Mouse (Mus musculus): ENCODE results near the gene Ociad1. TPM values are rescaled to one million over a fixed set of nuclear protein-coding genes. Genes with fewer than 3 reads are reported as not detected.

Gene Ociad1
- polyA plus RNA-seq, 1 experiment = 291 TPM

DNA sequence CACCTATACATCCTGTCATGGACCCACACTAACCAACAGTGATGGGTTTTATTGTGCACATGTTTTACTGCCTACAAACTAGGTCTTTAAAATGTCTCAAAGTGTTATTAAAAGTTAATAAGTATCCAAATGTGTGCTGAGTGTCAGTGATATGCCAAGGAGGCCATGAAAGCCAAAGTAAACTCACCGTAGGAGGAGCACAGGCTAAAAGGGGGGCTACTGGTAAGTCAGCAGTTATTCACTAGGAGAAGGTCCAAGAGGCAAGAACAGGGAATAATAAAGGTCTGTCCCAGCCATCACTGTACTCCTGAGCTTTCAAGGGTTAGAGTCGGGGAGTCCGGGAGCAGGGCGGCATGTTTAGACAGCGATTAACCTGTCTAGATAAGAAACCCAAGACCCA is 43.9 kb downstream of the Ociad1 start:
- Histone ChIP-seq H3K4me1 (ENCODE audit: control insufficient read depth, insufficient read depth, low read length) (no peaks in the 10 kb centered on the region), H3K27ac (ENCODE audit: insufficient read depth, low read length) (no peak overlapping the region), H3K4me3 (ENCODE audit: low read depth, low read length) (no peak overlapping the region), H3K36me3 (ENCODE audit: control insufficient read depth, insufficient read depth, low read length, poor library complexity, severe bottlenecking) (no peaks in the 10 kb centered on the region), H3K9me3 (replicated peaks; ENCODE audit: control insufficient read depth, insufficient read depth, low read length, poor library complexity, severe bottlenecking) (no peaks in the 10 kb centered on the region), H3K27me3 (ENCODE audit: control insufficient read depth, insufficient read depth, low read length, poor library complexity, severe bottlenecking) (no peaks in the 10 kb centered on the region), H3K9ac (ENCODE audit: low read depth, poor library complexity, severe bottlenecking) (no peak overlapping the region)
- TF ChIP-seq POLR2A (IDR thresholded peaks at IDR 0.05; ENCODE audit: insufficient read depth, low read length) (no peak), CTCF (IDR thresholded peaks at IDR 0.05; ENCODE audit: low read depth, low read length) (no peak), EP300 (IDR thresholded peaks at IDR 0.05; ENCODE audit: insufficient read depth, low read depth, low read length) (no peak)

DNA sequence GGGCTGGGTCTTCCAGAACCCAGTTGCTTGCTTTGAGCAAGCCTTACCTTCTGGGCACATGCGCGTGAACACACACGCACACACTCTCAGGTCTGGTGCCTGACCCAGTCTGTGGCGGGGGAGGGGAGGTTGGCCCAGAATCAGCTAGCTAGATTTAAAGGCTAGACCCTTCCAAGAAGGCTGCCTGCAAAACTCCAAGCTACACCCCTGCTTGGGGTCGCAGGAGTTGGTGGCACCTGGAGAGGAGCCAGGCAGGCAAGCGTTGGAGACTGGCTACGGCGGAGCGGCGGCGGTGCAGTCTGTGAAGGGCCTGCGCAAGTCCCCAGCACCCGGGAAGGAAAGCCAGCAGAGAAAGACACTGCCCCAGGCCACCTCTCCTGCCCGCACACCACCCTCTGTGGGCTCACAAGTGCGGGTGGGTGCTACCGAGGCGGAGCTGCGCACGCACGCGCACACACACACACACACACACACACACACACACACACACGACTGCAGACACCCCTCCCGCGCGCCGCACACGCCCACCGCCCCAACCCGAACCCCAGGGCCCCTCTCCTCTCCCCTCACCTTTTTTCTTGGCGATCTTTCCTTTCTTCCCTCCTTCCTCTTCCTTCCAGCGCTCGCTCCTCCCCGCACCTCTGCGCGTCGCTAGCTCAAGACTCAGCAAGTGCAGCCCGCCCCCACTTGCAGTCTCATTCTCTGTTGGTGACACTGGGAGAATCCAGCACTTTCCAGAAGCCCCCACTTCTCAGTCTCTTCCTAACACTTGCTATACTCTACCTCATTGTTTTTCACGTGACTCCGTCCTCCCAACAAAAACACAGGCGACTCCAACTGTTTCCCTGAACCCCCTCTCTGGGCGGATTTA is 45.6 kb downstream of the Ociad1 start:
- Histone ChIP-seq H3K27me3 (ENCODE audit: control insufficient read depth, insufficient read depth, low read length, poor library complexity, severe bottlenecking) (no peaks in the 10 kb centered on the region), H3K36me3 (ENCODE audit: control insufficient read depth, insufficient read depth, low read length, poor library complexity, severe bottlenecking) (no peaks in the 10 kb centered on the region), H3K4me1 (ENCODE audit: control insufficient read depth, insufficient read depth, low read length) (no peaks in the 10 kb centered on the region), H3K9ac (ENCODE audit: low read depth, poor library complexity, severe bottlenecking) (peak overlapping the region; percentile 53), H3K9me3 (replicated peaks; ENCODE audit: control insufficient read depth, insufficient read depth, low read length, poor library complexity, severe bottlenecking) (no peaks in the 10 kb centered on the region), H3K27ac (ENCODE audit: insufficient read depth, low read length) (no peak overlapping the region), H3K4me3 (ENCODE audit: low read depth, low read length) (peak overlapping the region; percentile 59)
- TF ChIP-seq EP300 (IDR thresholded peaks at IDR 0.05; ENCODE audit: insufficient read depth, low read depth, low read length) (no peak), CTCF (IDR thresholded peaks at IDR 0.05; ENCODE audit: low read depth, low read length) (no peak), POLR2A (IDR thresholded peaks at IDR 0.05; ENCODE audit: insufficient read depth, low read length) (no peak)

DNA sequence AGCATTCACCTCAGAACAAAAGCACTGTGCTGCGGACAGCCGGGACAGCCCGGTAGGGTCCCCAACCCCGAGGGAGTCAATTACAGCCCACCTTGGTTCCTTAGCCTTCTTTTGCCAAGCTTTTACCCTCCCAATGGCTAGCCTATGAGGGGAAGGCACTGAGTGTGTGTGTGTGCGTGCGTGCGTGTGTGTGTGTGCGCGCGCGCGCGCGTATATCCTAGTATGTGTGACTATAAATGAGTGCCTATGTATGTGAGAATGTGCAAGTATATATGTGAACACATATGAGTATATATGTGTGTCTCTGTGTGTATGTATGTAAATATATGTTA is 46.2 kb downstream of the Ociad1 start:
- peak overlapping the region; percentile 53 for H3K9ac ChIP-seq (ENCODE audit: low read depth, poor library complexity, severe bottlenecking)
- H3K27ac ChIP-seq (ENCODE audit: insufficient read depth, low read length) = no peak overlapping the region
- no peaks in the 10 kb centered on the region for H3K27me3 ChIP-seq (ENCODE audit: control insufficient read depth, insufficient read depth, low read length, poor library complexity, severe bottlenecking)
- H3K36me3 ChIP-seq (ENCODE audit: control insufficient read depth, insufficient read depth, low read length, poor library complexity, severe bottlenecking) = no peaks in the 10 kb centered on the region
- no peaks in the 10 kb centered on the region for H3K9me3 ChIP-seq (replicated peaks; ENCODE audit: control insufficient read depth, insufficient read depth, low read length, poor library complexity, severe bottlenecking)
- TF ChIP-seq EP300 (IDR thresholded peaks at IDR 0.05; ENCODE audit: insufficient read depth, low read depth, low read length) (no peak), POLR2A (IDR thresholded peaks at IDR 0.05; ENCODE audit: insufficient read depth, low read length) (no peak), CTCF (IDR thresholded peaks at IDR 0.05; ENCODE audit: low read depth, low read length) (no peak)
- H3K4me1 ChIP-seq (ENCODE audit: control insufficient read depth, insufficient read depth, low read length) = no peaks in the 10 kb centered on the region
- H3K4me3 ChIP-seq (ENCODE audit: low read depth, low read length) = peak overlapping the region; percentile 59; the same call in 1 of the 2 replicates

- TF ChIP-seq EP300 (IDR thresholded peaks at IDR 0.05; ENCODE audit: insufficient read depth, low read depth, low read length) (no peak), CTCF (IDR thresholded peaks at IDR 0.05; ENCODE audit: low read depth, low read length) (no peak), POLR2A (IDR thresholded peaks at IDR 0.05; ENCODE audit: insufficient read depth, low read length) (no peak)
- H3K4me3 ChIP-seq (ENCODE audit: low read depth, low read length) = no peak overlapping the region
- H3K27me3 ChIP-seq (ENCODE audit: control insufficient read depth, insufficient read depth, low read length, poor library complexity, severe bottlenecking) = no peaks in the 10 kb centered on the region
- H3K9me3 ChIP-seq (replicated peaks; ENCODE audit: control insufficient read depth, insufficient read depth, low read length, poor library complexity, severe bottlenecking) = no peaks in the 10 kb centered on the region
- no peak overlapping the region for H3K9ac ChIP-seq (ENCODE audit: low read depth, poor library complexity, severe bottlenecking)
- H3K27ac ChIP-seq (ENCODE audit: insufficient read depth, low read length) = no peak overlapping the region
- no peaks in the 10 kb centered on the region for H3K4me1 ChIP-seq (ENCODE audit: control insufficient read depth, insufficient read depth, low read length)
- no peaks in the 10 kb centered on the region for H3K36me3 ChIP-seq (ENCODE audit: control insufficient read depth, insufficient read depth, low read length, poor library complexity, severe bottlenecking)
Observed at GRCm38 (mm10) chr5:73339779-73340722, 47.5 kb downstream of the Ociad1 start.

GRCm38 (mm10) chr5:73340723-73341235 is 48.2 kb downstream of the Ociad1 start, which contains the start of gene Ociad2:
Ociad2 (minus strand) TSS chr5:73341028.
- Histone ChIP-seq H3K9ac (ENCODE audit: low read depth, poor library complexity, severe bottlenecking) (no peak within 1 kb of the TSS), H3K4me3 (ENCODE audit: low read depth, low read length) (no peak within 1 kb of the TSS), H3K27ac (ENCODE audit: insufficient read depth, low read length) (no peak within 1 kb of the TSS), H3K36me3 (ENCODE audit: control insufficient read depth, insufficient read depth, low read length, poor library complexity, severe bottlenecking) (no peaks in the 10 kb centered on the region), H3K27me3 (ENCODE audit: control insufficient read depth, insufficient read depth, low read length, poor library complexity, severe bottlenecking) (no peaks in the 10 kb centered on the region), H3K9me3 (replicated peaks; ENCODE audit: control insufficient read depth, insufficient read depth, low read length, poor library complexity, severe bottlenecking) (no peaks in the 10 kb centered on the region), H3K4me1 (ENCODE audit: control insufficient read depth, insufficient read depth, low read length) (no peaks in the 10 kb centered on the region)
- TF ChIP-seq EP300 (IDR thresholded peaks at IDR 0.05; ENCODE audit: insufficient read depth, low read depth, low read length) (no peak), POLR2A (IDR thresholded peaks at IDR 0.05; ENCODE audit: insufficient read depth, low read length) (no peak), CTCF (IDR thresholded peaks at IDR 0.05; ENCODE audit: low read depth, low read length) (no peak)
